Mouse (Mus musculus) gastrocnemius, postnatal 4 days (tissue): ENCODE measurements around the gene Rps5. TPM values are rescaled to one million over a fixed set of nuclear protein-coding genes. Genes with fewer than 3 reads are reported as not detected.
"Not testable (repeated sequence)": the region's sequence is repeated elsewhere in the genome, so short reads cannot be mapped to it uniquely, and the experiment has no call there.

Experiments used
- DNase-seq, 2 experiments: peaks; one replicate each; pipeline ENCODE4 v3.0.0; 2021 to 2022; ENCODE audit warnings: low spot score in 2 of 2, mixed read lengths in 2 of 2
- long read RNA-seq, 2 experiments: library from polyadenylated mRNA; stranded (forward); transcript quantifications; one replicate each; pipeline ENCODE4 v2.0.0; 2021
- total RNA-seq, 2 experiments: library from RNA; stranded (reverse); gene quantifications; 2 replicates each; pipeline ENCODE4 v1.2.3; 2021

Rps5 gene
- 1,000 to 10,000 TPM; 1,104 to 1,266 TPM for total RNA-seq
- long read RNA-seq, experiment 1, transcript Rps5-202 (6 exons, 794 nt), result minor isoform, 5 of 319 reads
- long read RNA-seq, experiment 1, transcript Rps5-201 (6 exons, 761 nt), result major isoform, 299 of 319 reads
- long read RNA-seq, experiment 1, partial matches to known transcripts, result 13 of 319 reads
- long read RNA-seq, experiment 1, other reads (novel, unspliced or antisense), result 2 of 319 reads
- long read RNA-seq, experiment 2, transcript Rps5-201 (6 exons, 761 nt), result major isoform, 306 of 338 reads
- long read RNA-seq, experiment 2, transcript Rps5-202 (6 exons, 794 nt), result minor isoform, 6 of 338 reads
- long read RNA-seq, experiment 2, partial matches to known transcripts, result 23 of 338 reads
- long read RNA-seq, experiment 2, other reads (novel, unspliced or antisense), result 3 of 338 reads

- DNase-seq, result peak; percentile 97 to 98
These were observed at the start of gene Rps5 for GRCm38 (mm10) chr7:12921705-12922465. TSS of gene Rps5 (plus strand) at chr7:12922290.

- DNase-seq, result no peak
These were observed 47.8 kb upstream of the Rps5 start for GRCm38 (mm10) chr7:12874301-12874700.

GRCm38 (mm10) chr7:12880036-12880435, 42.1 kb upstream of the Rps5 start:
- no peak for DNase-seq

- DNase-seq, result not testable (repeated sequence)
These were observed 41.6 kb upstream of the Rps5 start for GRCm38 (mm10) chr7:12880497-12880896.

- DNase-seq, result peak; percentile 81 to 95
These were observed 41.0 kb upstream of the Rps5 start, which contains the start of gene Zfp128 for GRCm38 (mm10) chr7:12880911-12881660. TSS of gene Zfp128 (plus strand) at chr7:12881177.

GRCm38 (mm10) chr7:12886563-12887266, 35.4 kb upstream of the Rps5 start:
- no peak for DNase-seq

- DNase-seq, result no peak
These were observed 34.5 kb upstream of the Rps5 start for GRCm38 (mm10) chr7:12887585-12887984.

GRCm38 (mm10) chr7:12890928-12891327, 31.2 kb upstream of the Rps5 start:
- no peak for DNase-seq

- DNase-seq, result no peak
These were observed 30.8 kb upstream of the Rps5 start for GRCm38 (mm10) chr7:12891334-12891733.

GRCm38 (mm10) chr7:12897655-12898410, 24.3 kb upstream of the Rps5 start, which contains the start of gene Zscan22:
TSS of gene Zscan22 (plus strand) at chr7:12897815.
- peak; percentile 66 to 87 for DNase-seq

GRCm38 (mm10) chr7:12901517-12901916, 20.6 kb upstream of the Rps5 start:
- no peak for DNase-seq

GRCm38 (mm10) chr7:12903623-12904022, 18.5 kb upstream of the Rps5 start:
- no peak for DNase-seq

GRCm38 (mm10) chr7:12905146-12905545, 16.9 kb upstream of the Rps5 start:
- DNase-seq, result no peak

GRCm38 (mm10) chr7:12909498-12909962, 12.6 kb upstream of the Rps5 start:
- DNase-seq, result peak in 1 of 2 experiments; percentile 75

GRCm38 (mm10) chr7:12910181-12910668, 11.9 kb upstream of the Rps5 start:
- DNase-seq, result peak in 1 of 2 experiments; percentile 47

GRCm38 (mm10) chr7:12913556-12913955, 8.5 kb upstream of the Rps5 start:
- DNase-seq, result no peak

- DNase-seq, result not testable (repeated sequence)
These were observed 1.6 kb upstream of the Rps5 start for GRCm38 (mm10) chr7:12920495-12920894.

- no peak for DNase-seq
These were observed 779 bp upstream of the Rps5 start for GRCm38 (mm10) chr7:12921318-12921704.

GRCm38 (mm10) chr7:12922729-12923128, 639 bp downstream of the Rps5 start:
- no peak for DNase-seq

GRCm38 (mm10) chr7:12926316-12926715, 4.2 kb downstream of the Rps5 start:
- DNase-seq, result no peak
